Mouse (Mus musculus) bone marrow, adult 2 months (tissue): ENCODE measurements around the gene Izumo1. TPM values are rescaled to one million over a fixed set of nuclear protein-coding genes. Genes with fewer than 3 reads are reported as not detected.

ENCODE experiments used
- H3K27ac ChIP-seq: fragments of 200-500 bp; 2 replicates; pipeline ENCODE4 v1.5.1; 2012; ENCODE audit warnings: low read depth, mild to moderate bottlenecking, control low read depth, inconsistent platforms, low read length; ENCODE audit not compliant: control insufficient read depth, poor library complexity, insufficient read depth
- H3K4me1 ChIP-seq: fragments of 200-500 bp; 2 replicates; pipeline ENCODE4 v1.6.1; 2011; ENCODE audit warnings: low read length; ENCODE audit not compliant: control insufficient read depth, insufficient read depth
- H3K4me3 ChIP-seq: fragments of 200-500 bp; replicated peaks from 2 replicates; pipeline ENCODE3; 2011; ENCODE audit warnings: mild to moderate bottlenecking, low read depth, low read length, control low read depth; ENCODE audit not compliant: control insufficient read depth
- CTCF ChIP-seq: fragments of 200-500 bp; IDR thresholded peaks from 2 replicates; pipeline ENCODE4 v1.5.1; 2011; ENCODE audit warnings: low read length, control low read depth; ENCODE audit not compliant: control insufficient read depth, insufficient read depth
- POLR2A ChIP-seq: fragments of 200-500 bp; IDR thresholded peaks from 2 replicates; pipeline ENCODE4 v1.6.1; 2011; ENCODE audit warnings: low read depth, mild to moderate bottlenecking, control low read depth, low read length, borderline replicate concordance; ENCODE audit not compliant: control insufficient read depth
- WGBS: fragments of 180-500 bp; shearing (Covaris S2); methylation state at CpG from one replicate; pipeline ENCODE4 v1.1.7; 2018; 5-methylcytosine and 5-hydroxymethylcytosine counted together
- polyA plus RNA-seq: library from polyadenylated mRNA; stranded (reverse); fragments of >200 nt; gene quantifications from 2 replicates; pipeline ENCODE4 v1.2.4, GENCODE M21; 2011; ENCODE audit warnings: low replicate concordance; ENCODE audit not compliant: missing spikeins, insufficient read depth, insufficient read length

Gene Izumo1
- polyA plus RNA-seq = 1.1 TPM in 1 of 2 replicates, not detected in the other

- H3K27ac ChIP-seq = no peak within 1 kb of the TSS
- TF ChIP-seq POLR2A (no peak), CTCF (no peak)
- H3K4me1 ChIP-seq = no peaks in the 10 kb centered on the region
- 43% methylated on average over 9 of the region's 9 CpGs for WGBS
- no peak within 1 kb of the TSS for H3K4me3 ChIP-seq
Measured at GRCm38 (mm10) chr7:45621443-45621842, at the start of gene Izumo1. Izumo1 (plus strand) TSS chr7:45621811.

- WGBS = 7% methylated on average over 1 of the region's 1 CpGs
- TF ChIP-seq CTCF (no peak), POLR2A (no peak)
- Histone ChIP-seq H3K27ac (no peak overlapping the region), H3K4me1 (peaks cover 5% of the 10 kb centered on the region; the same call in 1 of the 2 replicates), H3K4me3 (no peak overlapping the region)
Measured at GRCm38 (mm10) chr7:45571966-45572365, 49.6 kb upstream of the Izumo1 start.

- H3K4me3 ChIP-seq = no peak overlapping the region
- WGBS = 75% methylated on average over 8 of the region's 8 CpGs
- TF ChIP-seq CTCF (no peak), POLR2A (no peak)
- peaks cover 5% of the 10 kb centered on the region; the same call in 1 of the 2 replicates for H3K4me1 ChIP-seq
- no peak overlapping the region for H3K27ac ChIP-seq
Measured at GRCm38 (mm10) chr7:45573954-45574353, 47.7 kb upstream of the Izumo1 start.

- no peak overlapping the region for H3K27ac ChIP-seq
- no peak overlapping the region for H3K4me3 ChIP-seq
- H3K4me1 ChIP-seq = peaks cover 4% of the 10 kb centered on the region; the same call in 1 of the 2 replicates
- 87% methylated on average over 15 of the region's 15 CpGs for WGBS
- TF ChIP-seq CTCF = no peak
- TF ChIP-seq POLR2A = no peak
Measured at GRCm38 (mm10) chr7:45574472-45575379, 46.9 kb upstream of the Izumo1 start.

- TF ChIP-seq POLR2A (no peak), CTCF (no peak)
- Histone ChIP-seq H3K4me1 (no peaks in the 10 kb centered on the region; the same call in 1 of the 2 replicates), H3K27ac (no peak overlapping the region), H3K4me3 (no peak overlapping the region)
- WGBS = 71% methylated on average over 6 of the region's 6 CpGs
Measured at GRCm38 (mm10) chr7:45585923-45586322, 35.7 kb upstream of the Izumo1 start.

- Histone ChIP-seq H3K4me1 (no peaks in the 10 kb centered on the region; the same call in 1 of the 2 replicates), H3K27ac (no peak overlapping the region), H3K4me3 (no peak overlapping the region)
- 93% methylated on average over 23 of the region's 23 CpGs for WGBS
- TF ChIP-seq CTCF (no peak), POLR2A (no peak)
Measured at GRCm38 (mm10) chr7:45587631-45588592, 33.7 kb upstream of the Izumo1 start.

GRCm38 (mm10) chr7:45589173-45589572 is 32.4 kb upstream of the Izumo1 start:
- peak; percentile 87 for TF ChIP-seq CTCF
- peak; percentile 16; the same call in 1 of the 2 replicates for TF ChIP-seq POLR2A
- no peak overlapping the region for H3K27ac ChIP-seq
- peak overlapping the region; percentile 69 for H3K4me3 ChIP-seq
- WGBS = 6% methylated on average over 19 of the region's 19 CpGs
- no peaks in the 10 kb centered on the region; the same call in 1 of the 2 replicates for H3K4me1 ChIP-seq
